Mouse (Mus musculus): ENCODE results near the gene Spag16.
"Not testable (repeated sequence)": the region's sequence is repeated elsewhere in the genome, so short reads cannot be mapped to it uniquely, and the experiment has no call there.

DNA sequence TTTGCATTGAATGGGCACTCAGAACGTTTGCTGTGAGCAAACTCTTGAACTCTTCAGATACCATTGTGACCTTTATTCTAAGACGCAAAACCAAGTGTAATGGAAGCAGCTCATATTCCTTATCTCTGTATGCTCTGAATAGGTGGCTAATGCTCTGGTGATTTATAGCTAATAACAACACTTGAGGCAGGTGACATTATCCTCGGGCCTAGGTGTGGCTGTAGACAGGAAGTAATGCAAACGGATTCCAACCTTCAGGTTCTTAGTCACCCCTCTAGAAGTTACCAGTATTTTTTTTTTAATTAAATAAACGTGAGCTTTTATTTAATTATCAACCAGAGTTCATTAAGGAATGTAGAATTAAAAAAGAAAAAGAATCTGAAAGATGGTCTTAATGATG, 1.1 kb upstream of the Spag16 start:
- not testable (repeated sequence) for TF ChIP-seq CTCF (IDR thresholded peaks at IDR 0.05; ENCODE audit: extremely low read depth, insufficient read length, insufficient replicate concordance, low read depth, low read length); POLR2A (IDR thresholded peaks at IDR 0.05; ENCODE audit: low read depth, low read length)

All from small intestine, adult 2 months (tissue).